Mouse (Mus musculus): ENCODE results near the gene Poln. TPM values are rescaled to one million over a fixed set of nuclear protein-coding genes. Genes with fewer than 3 reads are reported as not detected.

The Poln gene
- 0.08 and 0.09 TPM in 2 replicates for polyA plus RNA-seq (2012; ENCODE audit: low replicate concordance)

GRCm38 (mm10) chr5:34168950-34169891, at the start of gene Poln, which contains the start of gene Haus3:
Gene Poln, minus strand, starts transcription at chr5:34169448.
Gene Haus3, minus strand, starts transcription at chr5:34169527.

GRCm38 (mm10) chr5:34187601-34188316, 18.5 kb upstream of the Poln start, which contains the start of gene Mxd4:
Gene Mxd4, minus strand, starts transcription at chr5:34187720.

GRCm38 (mm10) chr5:33995843-33996693, 173.2 kb downstream of the Poln start, which contains the start of gene Nat8l:
Gene Nat8l, plus strand, starts transcription at chr5:33995984.

GRCm38 (mm10) chr5:33983309-33984121, 185.7 kb downstream of the Poln start, which contains the start of gene Gm1673:
Gene Gm1673, plus strand, starts transcription at chr5:33983433.

Other genes with a start within 250 kb of the Poln start
- 16.4 and 41.6 TPM in 2 replicates for gene Nelfa, start 233.0 kb downstream of the Poln start, polyA plus RNA-seq (2012; ENCODE audit: low replicate concordance)
- 17.8 and 38.6 TPM in 2 replicates for gene Gm1673, start 186.0 kb downstream of the Poln start, polyA plus RNA-seq (2012; ENCODE audit: low replicate concordance)
- 5.1 and 12.4 TPM in 2 replicates for gene Nat8l, start 173.5 kb downstream of the Poln start, polyA plus RNA-seq (2012; ENCODE audit: low replicate concordance)
- 1.8 and 3.4 TPM in 2 replicates for gene Haus3, start 79 bp upstream of the Poln start, polyA plus RNA-seq (2012; ENCODE audit: low replicate concordance)
- gene Mxd4, start 18.3 kb upstream of the Poln start, polyA plus RNA-seq (2012; ENCODE audit: low replicate concordance), result 141 and 151 TPM in 2 replicates
- gene Zfyve28, start 119.0 kb upstream of the Poln start, polyA plus RNA-seq (2012; ENCODE audit: low replicate concordance), result 3.0 and 12.3 TPM in 2 replicates
- gene Cfap99, start 119.2 kb upstream of the Poln start, polyA plus RNA-seq (2012; ENCODE audit: low replicate concordance), result 0.12 TPM in 1 of 2 replicates, not detected in the other
- 11.1 and 22.1 TPM in 2 replicates for gene Rnf4, start 166.8 kb upstream of the Poln start, polyA plus RNA-seq (2012; ENCODE audit: low replicate concordance)
- gene Fam193a, start 200.5 kb upstream of the Poln start, polyA plus RNA-seq (2012; ENCODE audit: low replicate concordance), result 21.4 and 25.8 TPM in 2 replicates